Mouse (Mus musculus): ENCODE measurements around the gene Arhgap45.

Arhgap45 gene

GRCm38 (mm10) chr10:80057683-80058326, 41.4 kb downstream of the Arhgap45 start:
- DNase-seq, result no peak

GRCm38 (mm10) chr10:80063104-80063503, 46.7 kb downstream of the Arhgap45 start:
- no peak for DNase-seq

- no peak for DNase-seq
These were observed 47.6 kb downstream of the Arhgap45 start for GRCm38 (mm10) chr10:80063877-80064650.

- no peak for DNase-seq
These were observed 52.8 kb downstream of the Arhgap45 start for GRCm38 (mm10) chr10:80069251-80069650.

DNA sequence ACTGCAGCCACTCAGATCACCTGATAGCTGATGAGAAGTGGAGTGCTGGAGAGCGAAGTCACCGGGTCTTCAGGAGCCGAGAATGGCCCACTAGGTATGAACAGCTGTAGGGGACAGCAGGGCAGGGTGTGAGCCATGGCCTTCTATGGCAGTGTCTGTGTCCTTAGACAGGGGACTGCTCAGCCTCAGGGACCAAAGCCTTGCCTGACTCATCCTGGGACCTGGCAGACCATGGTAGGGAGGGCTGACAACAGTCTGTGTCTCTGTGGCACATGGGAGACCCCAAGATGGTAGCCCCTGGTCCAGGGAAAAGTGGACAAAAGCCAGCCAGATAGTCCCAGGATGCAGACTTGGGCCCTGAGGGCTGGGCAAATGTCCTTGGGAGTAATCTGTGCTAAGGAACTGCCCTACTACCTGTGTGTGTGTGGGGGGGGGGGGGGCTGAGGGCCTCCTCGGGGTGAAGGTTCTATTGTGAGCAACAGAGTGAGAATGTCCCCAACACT, 53.5 kb downstream of the Arhgap45 start:
- DNase-seq, result no peak

DNA sequence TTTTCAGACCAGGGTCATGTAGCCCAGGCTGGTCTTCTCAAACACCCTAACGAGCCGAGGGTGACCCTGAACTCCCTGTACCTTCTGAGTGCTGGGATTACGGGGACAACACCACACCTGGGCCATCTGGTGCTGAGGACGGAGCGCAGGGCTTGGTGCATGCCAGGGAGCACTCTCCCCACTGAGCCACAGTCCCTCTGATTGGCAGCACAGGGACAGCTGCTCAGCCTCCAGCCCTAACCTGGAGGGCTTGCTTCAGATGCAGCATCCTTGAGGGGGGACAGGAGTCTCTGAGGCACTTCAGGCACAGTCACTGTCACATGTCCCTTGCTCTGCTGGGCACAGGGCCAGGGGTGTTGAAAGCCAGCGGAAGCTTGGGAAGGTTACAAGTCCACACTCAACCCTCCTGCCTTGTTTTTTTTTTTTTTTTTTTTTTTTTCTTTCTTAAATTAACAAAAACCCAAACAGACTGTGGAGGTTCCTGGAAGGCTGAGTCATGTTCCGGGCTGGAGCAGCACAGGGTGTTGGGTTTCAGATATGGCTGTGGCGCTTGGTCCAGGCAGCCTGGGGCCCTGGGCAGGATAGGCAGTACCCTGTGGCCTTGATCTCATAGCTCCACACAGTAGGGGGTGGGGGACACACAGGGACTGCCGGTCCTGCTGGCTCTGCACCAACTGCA, 54.5 kb downstream of the Arhgap45 start:
- peak; percentile 83 for DNase-seq

DNA sequence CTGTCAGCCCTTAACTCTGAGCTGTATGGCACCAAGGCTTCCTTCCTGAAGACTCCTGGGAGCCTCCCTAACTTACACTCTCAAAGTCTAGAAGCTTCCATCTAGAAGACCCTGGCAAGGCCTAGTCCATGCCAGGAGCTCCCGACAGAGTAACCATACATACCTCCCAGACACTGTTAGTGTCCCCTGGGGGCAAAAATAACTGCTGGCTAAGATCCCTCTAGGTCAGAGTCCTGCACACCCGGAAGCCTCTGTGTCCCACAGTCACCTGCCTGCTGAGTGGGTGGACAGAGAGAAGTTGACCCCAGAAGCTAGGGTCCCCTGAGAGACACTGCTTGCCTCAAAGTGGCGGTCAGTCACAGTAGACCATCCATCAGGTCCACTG, 55.1 kb downstream of the Arhgap45 start:
- no peak for DNase-seq

DNA sequence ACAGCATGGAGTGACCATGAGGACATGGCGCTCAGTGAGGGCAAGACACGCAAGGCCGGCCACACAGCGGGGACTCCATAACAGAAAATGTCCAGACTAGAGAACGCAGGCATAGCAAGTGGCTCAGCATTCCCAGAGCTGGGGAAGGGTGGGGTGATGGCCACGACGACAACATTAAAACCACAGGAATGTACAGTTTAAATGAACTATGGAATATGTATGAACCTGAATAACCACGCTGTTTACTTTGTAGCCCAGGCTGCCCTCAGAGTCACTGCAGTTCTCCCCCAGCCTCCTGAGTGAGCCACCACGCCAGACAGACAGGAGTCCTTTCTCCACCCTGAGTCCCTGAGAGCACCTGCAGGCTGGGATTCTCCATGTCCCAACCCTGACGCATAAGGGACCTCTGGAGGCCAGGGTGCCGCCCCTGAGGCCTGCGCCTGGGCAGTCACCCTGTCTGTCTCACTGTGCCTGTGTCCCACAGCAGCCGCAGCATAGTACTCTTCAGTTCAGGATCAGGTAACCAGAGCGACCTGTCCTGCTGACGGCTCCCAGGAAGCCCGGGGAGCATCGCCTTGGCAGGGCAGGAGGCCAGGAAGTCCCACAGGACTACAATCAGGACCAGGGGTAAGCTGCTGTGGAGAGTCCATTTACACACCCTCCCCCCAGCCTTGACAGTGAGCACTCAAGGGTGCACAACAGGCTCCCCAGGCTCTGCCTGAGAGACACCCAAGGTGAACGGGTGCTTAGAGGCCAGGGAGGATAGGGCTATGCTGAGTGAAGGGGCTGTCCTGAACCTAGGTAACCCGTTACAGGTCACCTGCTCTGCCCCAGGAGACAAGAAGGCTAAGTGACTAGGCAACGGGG, 56.4 kb downstream of the Arhgap45 start:
- DNase-seq, result no peak

- no peak for DNase-seq
These were observed 58.6 kb downstream of the Arhgap45 start for GRCm38 (mm10) chr10:80074813-80075601.

GRCm38 (mm10) chr10:80075924-80076323, 59.5 kb downstream of the Arhgap45 start:
- no peak for DNase-seq

DNA sequence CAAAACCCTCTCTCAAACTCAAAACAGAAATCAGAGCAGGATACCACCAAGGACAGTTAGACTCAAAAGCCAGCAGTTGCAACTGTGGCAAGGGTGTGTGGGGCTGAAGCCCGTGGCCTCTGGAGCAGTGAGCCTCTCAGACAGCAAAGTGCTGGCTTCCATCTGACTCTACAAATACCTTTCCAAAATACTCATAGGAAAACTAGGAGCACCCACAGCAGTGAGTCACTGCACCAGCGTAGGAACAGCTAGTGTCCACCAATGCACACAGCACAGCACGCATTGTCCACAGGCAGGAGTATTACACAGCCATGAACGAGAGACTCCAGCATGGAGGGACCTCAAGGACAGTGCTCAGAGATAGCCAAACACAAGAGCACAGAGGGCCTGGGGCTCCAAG, 59.9 kb downstream of the Arhgap45 start:
- no peak for DNase-seq

DNA sequence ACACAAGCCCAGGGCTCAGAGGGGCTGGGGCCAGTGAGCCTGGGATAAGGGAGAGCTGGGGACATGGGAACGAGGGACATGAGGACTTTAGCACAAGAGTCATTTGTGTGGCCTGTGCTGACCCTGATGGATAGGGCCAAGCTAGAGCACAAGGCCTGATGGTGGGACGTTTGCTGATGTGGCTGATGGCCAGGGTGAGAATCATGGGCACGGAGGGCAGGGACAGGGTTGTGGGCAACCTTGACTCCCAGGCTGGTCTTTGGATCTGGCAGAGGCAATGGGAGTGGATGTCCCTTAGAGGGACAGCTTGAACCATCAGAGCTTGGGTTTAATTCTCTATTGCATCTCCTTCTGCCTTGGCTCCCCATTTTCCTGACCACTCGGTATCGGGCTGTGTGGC, 60.9 kb downstream of the Arhgap45 start:
- no peak for DNase-seq

- no peak for DNase-seq
These were observed 61.9 kb downstream of the Arhgap45 start for GRCm38 (mm10) chr10:80078366-80078765.

GRCm38 (mm10) chr10:80080396-80081070, 64.1 kb downstream of the Arhgap45 start:
- DNase-seq, result no peak

Measured in cerebellum, adult 11 months (tissue).